Mouse (Mus musculus) spleen, adult 18-20 months (tissue): ENCODE results near the gene Myo1g.

ENCODE experiments used
- DNase-seq, 2 experiments: peaks; one replicate each; pipeline ENCODE4 v3.0.0; 2022; ENCODE audit warnings: mixed read lengths in 2 of 2

Myo1g gene

GRCm38 (mm10) chr11:6487496-6487895 is 33.3 kb downstream of the Myo1g start:
- no peak for DNase-seq

- DNase-seq: no peak
These were observed 33.8 kb downstream of the Myo1g start for GRCm38 (mm10) chr11:6486916-6487315.

GRCm38 (mm10) chr11:6484244-6484959 is 36.4 kb downstream of the Myo1g start:
- DNase-seq: no peak

- no peak for DNase-seq
These were observed 37.7 kb downstream of the Myo1g start for GRCm38 (mm10) chr11:6483103-6483502.

- no peak for DNase-seq
These were observed 39.0 kb downstream of the Myo1g start for GRCm38 (mm10) chr11:6481669-6482185.

- no peak for DNase-seq
These were observed 39.9 kb downstream of the Myo1g start for GRCm38 (mm10) chr11:6480681-6481405.

- DNase-seq: no peak
These were observed 40.6 kb downstream of the Myo1g start for GRCm38 (mm10) chr11:6480191-6480590.

- DNase-seq: no peak
These were observed 41.5 kb downstream of the Myo1g start for GRCm38 (mm10) chr11:6479231-6479630.

- no peak for DNase-seq
These were observed 43.4 kb downstream of the Myo1g start for GRCm38 (mm10) chr11:6477350-6477749.

GRCm38 (mm10) chr11:6476876-6477275 is 43.9 kb downstream of the Myo1g start:
- no peak for DNase-seq

- peak; percentile 86 to 95 for DNase-seq
These were observed 44.8 kb downstream of the Myo1g start, which contains the start of gene Purb for GRCm38 (mm10) chr11:6475867-6476484. Purb (minus strand) TSS chr11:6475917.

- DNase-seq: peak; percentile 52 to 65
These were observed 45.7 kb downstream of the Myo1g start for GRCm38 (mm10) chr11:6474874-6475731.

- no peak for DNase-seq
These were observed 46.4 kb downstream of the Myo1g start for GRCm38 (mm10) chr11:6474381-6474780.

- no peak for DNase-seq
These were observed 48.7 kb downstream of the Myo1g start for GRCm38 (mm10) chr11:6472076-6472475.

- no peak for DNase-seq
These were observed 49.3 kb downstream of the Myo1g start for GRCm38 (mm10) chr11:6471493-6471892.

GRCm38 (mm10) chr11:6471054-6471453 is 49.7 kb downstream of the Myo1g start:
- no peak for DNase-seq

GRCm38 (mm10) chr11:6468541-6468940 is 52.2 kb downstream of the Myo1g start:
- DNase-seq: no peak

- peak; percentile 36 to 63 for DNase-seq
These were observed 55.6 kb downstream of the Myo1g start for GRCm38 (mm10) chr11:6465122-6465521.

- no peak for DNase-seq
These were observed 57.5 kb downstream of the Myo1g start for GRCm38 (mm10) chr11:6463159-6463837.
